Mouse (Mus musculus): ENCODE results near the gene Dtx3. TPM values are rescaled to one million over a fixed set of nuclear protein-coding genes. Genes with fewer than 3 reads are reported as not detected.

The Dtx3 gene
- 3.6 TPM for polyA plus RNA-seq (2014; fragmentation: Illumina TruSeq; extraction: RNeasy Lipid Tissue Mini Kit (QIAGEN cat#74804); ENCODE audit: low read depth, low replicate concordance)

DNA sequence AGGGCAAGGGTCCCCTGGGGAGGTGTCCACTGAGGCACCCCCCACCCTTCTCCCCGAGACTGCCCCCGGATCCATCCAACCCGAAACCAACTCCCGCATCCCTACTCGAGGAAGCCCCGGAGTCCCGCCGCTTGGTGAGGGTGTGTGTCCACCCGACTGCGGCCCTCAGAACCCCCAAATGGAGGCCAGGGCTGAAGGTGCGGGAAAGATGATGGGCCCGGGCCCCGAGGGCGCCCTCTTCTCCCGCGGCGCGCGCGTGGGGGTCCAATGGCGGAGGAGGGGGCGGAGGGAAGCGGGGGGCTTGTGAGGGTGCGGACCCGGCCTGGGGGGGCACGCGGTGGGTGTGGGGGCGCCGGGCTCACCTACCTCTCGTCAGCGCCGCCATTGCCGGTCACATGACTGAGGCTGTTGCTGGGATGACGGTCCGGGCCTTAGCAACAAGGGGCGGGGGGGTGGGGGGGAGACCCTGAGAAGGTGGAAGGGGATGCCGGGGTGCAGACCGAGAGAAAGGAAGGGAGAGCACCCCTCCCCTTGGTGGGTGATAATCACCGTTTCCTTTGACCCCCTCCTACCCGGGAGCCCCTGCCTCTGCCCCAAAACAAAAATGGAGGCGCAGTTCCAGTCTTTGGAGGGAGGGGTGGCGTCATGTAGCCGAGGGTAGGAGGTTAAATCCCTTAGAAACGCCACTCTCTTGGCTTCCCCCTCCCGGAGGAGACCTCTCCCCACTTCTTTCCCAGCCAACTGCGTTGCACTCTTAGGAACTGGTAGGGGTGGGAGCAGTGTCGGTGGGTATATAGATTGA lies at the start of gene Dtx3:
Dtx3 (minus strand) TSS at position 401 of the 802 bp plus-strand sequence.

GRCm38 (mm10) chr10:127211414-127211854 lies 15.9 kb upstream of the Dtx3 start, which contains the start of gene Pip4k2c:
TSS of gene Pip4k2c (minus strand) at chr10:127211585.

GRCm38 (mm10) chr10:127189651-127190381 lies 5.7 kb downstream of the Dtx3 start, which contains the start of gene Arhgef25:
TSS of gene Arhgef25 (minus strand) at chr10:127190083.

DNA sequence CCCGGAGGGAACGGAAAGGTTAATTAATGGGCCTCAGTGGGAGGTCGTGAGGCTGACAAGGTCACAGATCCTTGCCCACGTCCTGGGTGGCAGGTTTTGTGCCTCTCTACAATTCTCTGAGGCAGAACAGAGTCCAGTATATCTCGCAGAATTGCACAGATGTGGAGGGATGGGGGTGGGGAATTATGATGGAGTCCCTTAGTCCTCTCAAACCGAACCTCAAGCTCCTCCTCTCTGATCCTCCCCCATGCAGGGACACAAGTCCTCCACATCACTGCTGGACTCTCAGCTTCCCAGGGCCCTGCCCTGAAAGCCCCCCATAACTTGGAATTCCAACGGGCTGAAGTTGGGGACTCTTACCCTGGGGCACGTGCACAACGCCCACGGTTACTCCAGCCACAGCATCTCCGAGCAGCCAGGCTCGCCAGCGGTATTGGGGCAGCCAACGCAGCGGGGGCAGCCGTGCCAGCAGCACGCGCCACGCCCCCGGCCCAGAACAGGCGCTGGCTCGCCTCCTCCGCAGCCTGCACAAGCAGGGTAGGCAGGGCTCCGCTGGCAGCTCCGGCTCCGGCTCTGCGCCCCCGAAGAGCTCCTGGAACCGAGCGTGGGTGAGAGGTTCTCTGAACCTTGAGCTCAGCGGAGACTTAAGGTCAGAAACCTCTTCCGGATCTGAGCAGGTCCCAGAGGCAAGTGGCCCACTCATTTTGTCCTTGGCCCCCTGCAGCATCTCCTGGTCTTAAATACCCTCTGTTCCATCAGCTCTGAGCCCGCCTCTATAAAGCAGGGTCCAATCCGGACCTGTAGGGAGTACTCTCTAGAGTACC lies 15.4 kb downstream of the Dtx3 start, which contains the start of gene Slc26a10:
Slc26a10 (minus strand) TSS at position 775 of the 824 bp plus-strand sequence.

DNA sequence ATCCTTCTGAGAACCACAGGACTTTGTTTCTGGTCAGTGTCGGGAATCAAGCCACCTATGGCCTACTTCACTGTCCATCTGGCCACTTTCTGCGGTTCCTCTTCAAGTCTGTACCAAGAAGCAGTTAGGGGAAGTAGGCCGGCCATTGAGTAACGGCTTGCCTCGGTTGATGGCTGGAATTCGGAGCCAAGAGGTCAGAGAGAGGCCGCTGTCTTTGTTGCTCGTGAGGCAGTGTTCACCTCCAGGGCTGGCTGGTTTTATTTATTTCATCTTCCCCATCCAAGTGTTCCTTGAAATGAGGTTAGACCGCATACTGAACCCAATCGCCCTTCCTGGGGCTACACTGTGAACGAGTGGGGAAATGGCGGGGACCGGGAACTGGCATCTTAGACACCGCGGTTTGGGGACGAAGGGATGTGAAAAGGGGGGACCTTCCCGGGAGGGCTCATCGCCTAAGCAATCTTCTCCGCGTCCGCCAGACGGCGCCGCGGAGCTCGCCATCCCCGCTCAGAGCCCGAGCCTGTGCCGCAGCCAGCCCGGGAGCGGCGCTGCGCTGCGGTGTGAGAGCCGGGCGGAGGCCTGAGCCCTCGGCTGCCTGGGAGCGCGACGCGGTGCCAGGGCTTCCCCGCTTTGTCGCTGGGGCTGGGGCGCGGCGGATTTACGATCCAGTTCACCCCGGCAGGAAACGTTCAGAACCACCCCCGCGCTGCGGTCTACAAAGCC lies 30.7 kb downstream of the Dtx3 start, which contains the start of gene B4galnt1:
B4galnt1 (plus strand) TSS at position 595 of the 723 bp plus-strand sequence.

Other genes starting within 250 kb of the Dtx3 start
- gene Ctdsp2, start 217.0 kb downstream of the Dtx3 start, polyA plus RNA-seq (2014; fragmentation: Illumina TruSeq; extraction: RNeasy Lipid Tissue Mini Kit (QIAGEN cat#74804); ENCODE audit: low read depth, low replicate concordance): 24.8 TPM
- not detected for gene Avil, start 195.0 kb downstream of the Dtx3 start, polyA plus RNA-seq (2014; fragmentation: Illumina TruSeq; extraction: RNeasy Lipid Tissue Mini Kit (QIAGEN cat#74804); ENCODE audit: low read depth, low replicate concordance)
- gene Tsfm, start 164.9 kb downstream of the Dtx3 start, polyA plus RNA-seq (2014; fragmentation: Illumina TruSeq; extraction: RNeasy Lipid Tissue Mini Kit (QIAGEN cat#74804); ENCODE audit: low read depth, low replicate concordance): 15.5 TPM
- gene Mettl1, start 154.3 kb downstream of the Dtx3 start, polyA plus RNA-seq (2014; fragmentation: Illumina TruSeq; extraction: RNeasy Lipid Tissue Mini Kit (QIAGEN cat#74804); ENCODE audit: low read depth, low replicate concordance): 4.1 TPM
- gene Eef1akmt3, start 154.2 kb downstream of the Dtx3 start, polyA plus RNA-seq (2014; fragmentation: Illumina TruSeq; extraction: RNeasy Lipid Tissue Mini Kit (QIAGEN cat#74804); ENCODE audit: low read depth, low replicate concordance): 1.5 TPM
- gene Cyp27b1, start 147.5 kb downstream of the Dtx3 start, polyA plus RNA-seq (2014; fragmentation: Illumina TruSeq; extraction: RNeasy Lipid Tissue Mini Kit (QIAGEN cat#74804); ENCODE audit: low read depth, low replicate concordance): 0.61 TPM
- 2.1 TPM for gene March9, start 135.5 kb downstream of the Dtx3 start, polyA plus RNA-seq (2014; fragmentation: Illumina TruSeq; extraction: RNeasy Lipid Tissue Mini Kit (QIAGEN cat#74804); ENCODE audit: low read depth, low replicate concordance)
- 13.5 TPM for gene Cdk4, start 132.2 kb downstream of the Dtx3 start, polyA plus RNA-seq (2014; fragmentation: Illumina TruSeq; extraction: RNeasy Lipid Tissue Mini Kit (QIAGEN cat#74804); ENCODE audit: low read depth, low replicate concordance)
- gene Tspan31, start 125.5 kb downstream of the Dtx3 start, polyA plus RNA-seq (2014; fragmentation: Illumina TruSeq; extraction: RNeasy Lipid Tissue Mini Kit (QIAGEN cat#74804); ENCODE audit: low read depth, low replicate concordance): 73.7 TPM
- not detected for gene Agap2, start 120.4 kb downstream of the Dtx3 start, polyA plus RNA-seq (2014; fragmentation: Illumina TruSeq; extraction: RNeasy Lipid Tissue Mini Kit (QIAGEN cat#74804); ENCODE audit: low read depth, low replicate concordance)
- 9.4 TPM for gene Os9, start 74.6 kb downstream of the Dtx3 start, polyA plus RNA-seq (2014; fragmentation: Illumina TruSeq; extraction: RNeasy Lipid Tissue Mini Kit (QIAGEN cat#74804); ENCODE audit: low read depth, low replicate concordance)
- 0.73 TPM for gene B4galnt1, start 30.5 kb downstream of the Dtx3 start, polyA plus RNA-seq (2014; fragmentation: Illumina TruSeq; extraction: RNeasy Lipid Tissue Mini Kit (QIAGEN cat#74804); ENCODE audit: low read depth, low replicate concordance)
- 0.16 TPM for gene Slc26a10, start 15.1 kb downstream of the Dtx3 start, polyA plus RNA-seq (2014; fragmentation: Illumina TruSeq; extraction: RNeasy Lipid Tissue Mini Kit (QIAGEN cat#74804); ENCODE audit: low read depth, low replicate concordance)
- 2.4 TPM for gene Arhgef25, start 5.6 kb downstream of the Dtx3 start, polyA plus RNA-seq (2014; fragmentation: Illumina TruSeq; extraction: RNeasy Lipid Tissue Mini Kit (QIAGEN cat#74804); ENCODE audit: low read depth, low replicate concordance)
- 46.3 TPM for gene Pip4k2c, start 15.9 kb upstream of the Dtx3 start, polyA plus RNA-seq (2014; fragmentation: Illumina TruSeq; extraction: RNeasy Lipid Tissue Mini Kit (QIAGEN cat#74804); ENCODE audit: low read depth, low replicate concordance)
- 0.16 TPM for gene Kif5a, start 67.6 kb upstream of the Dtx3 start, polyA plus RNA-seq (2014; fragmentation: Illumina TruSeq; extraction: RNeasy Lipid Tissue Mini Kit (QIAGEN cat#74804); ENCODE audit: low read depth, low replicate concordance)
- gene Dctn2, start 70.6 kb upstream of the Dtx3 start, polyA plus RNA-seq (2014; fragmentation: Illumina TruSeq; extraction: RNeasy Lipid Tissue Mini Kit (QIAGEN cat#74804); ENCODE audit: low read depth, low replicate concordance): 18.1 TPM
- gene Mbd6, start 93.3 kb upstream of the Dtx3 start, polyA plus RNA-seq (2014; fragmentation: Illumina TruSeq; extraction: RNeasy Lipid Tissue Mini Kit (QIAGEN cat#74804); ENCODE audit: low read depth, low replicate concordance): 1.0 TPM
- gene Mars, start 116.1 kb upstream of the Dtx3 start, polyA plus RNA-seq (2014; fragmentation: Illumina TruSeq; extraction: RNeasy Lipid Tissue Mini Kit (QIAGEN cat#74804); ENCODE audit: low read depth, low replicate concordance): 7.0 TPM
- gene Arhgap9, start 126.2 kb upstream of the Dtx3 start, polyA plus RNA-seq (2014; fragmentation: Illumina TruSeq; extraction: RNeasy Lipid Tissue Mini Kit (QIAGEN cat#74804); ENCODE audit: low read depth, low replicate concordance): not detected
- not detected for gene Gli1, start 146.2 kb upstream of the Dtx3 start, polyA plus RNA-seq (2014; fragmentation: Illumina TruSeq; extraction: RNeasy Lipid Tissue Mini Kit (QIAGEN cat#74804); ENCODE audit: low read depth, low replicate concordance)
- gene Inhbe, start 158.7 kb upstream of the Dtx3 start, polyA plus RNA-seq (2014; fragmentation: Illumina TruSeq; extraction: RNeasy Lipid Tissue Mini Kit (QIAGEN cat#74804); ENCODE audit: low read depth, low replicate concordance): not detected
- not detected for gene Inhbc, start 174.7 kb upstream of the Dtx3 start, polyA plus RNA-seq (2014; fragmentation: Illumina TruSeq; extraction: RNeasy Lipid Tissue Mini Kit (QIAGEN cat#74804); ENCODE audit: low read depth, low replicate concordance)
- gene R3hdm2, start 184.6 kb upstream of the Dtx3 start, polyA plus RNA-seq (2014; fragmentation: Illumina TruSeq; extraction: RNeasy Lipid Tissue Mini Kit (QIAGEN cat#74804); ENCODE audit: low read depth, low replicate concordance): 149 TPM